Mouse (Mus musculus) spleen, adult 2 months (tissue): ENCODE measurements around the gene Agpat4.

ENCODE experiments used
- CTCF ChIP-seq: fragments of 200-500 bp; IDR thresholded peaks from 2 replicates; pipeline ENCODE4 v1.5.1; 2011; ENCODE audit warnings: mild to moderate bottlenecking, inconsistent platforms; ENCODE audit not compliant: insufficient read depth, insufficient read length, insufficient replicate concordance; ENCODE audit errors: extremely low read depth
- POLR2A ChIP-seq: fragments of 200-500 bp; IDR thresholded peaks from 2 replicates; pipeline ENCODE4 v1.6.1; 2011; ENCODE audit warnings: low read depth, low read length, inconsistent platforms

- no peak for TF ChIP-seq CTCF
- TF ChIP-seq POLR2A = no peak
Measured at GRCm38 (mm10) chr17:12149232-12149861, 30.8 kb downstream of the Agpat4 start.
